Mouse (Mus musculus): ENCODE measurements around the gene Slco2b1. TPM values are rescaled to one million over a fixed set of nuclear protein-coding genes. Genes with fewer than 3 reads are reported as not detected.
A peak's percentile ranks its signal among the peaks of the same experiment; 100 is the strongest.

The Slco2b1 gene
- polyA plus RNA-seq, 1 experiment from 2014 or later = 3.7 TPM

- Histone ChIP-seq H3K27me3 (ENCODE audit: control insufficient read depth, insufficient read depth, low read length) (0 out of 2 replicates have a peak, but pooled peaks cover 6% of the 10 kb centered on the region), H3K27ac (ENCODE audit: low read length) (no peak overlapping the region), H3K4me1 (ENCODE audit: control insufficient read depth, insufficient read depth, low read length) (peaks cover 11% of the 10 kb centered on the region), H3K9me3 (replicated peaks; ENCODE audit: control insufficient read depth, low read length) (no peaks in the 10 kb centered on the region), H3K4me3 (ENCODE audit: low read length) (no peak overlapping the region), H3K4me2 (ENCODE audit: low read depth, low read length) (no peak overlapping the region), H3K9ac (ENCODE audit: low read length) (no peak overlapping the region), H3K36me3 (ENCODE audit: control insufficient read depth, insufficient read depth) (no peaks in the 10 kb centered on the region)
- ATAC-seq (replicated peaks; ENCODE audit: extremely low read depth, insufficient read depth, low FRiP score) = no peak
- 52% methylated on average over 4 of the region's 4 CpGs for WGBS
Measured at GRCm38 (mm10) chr7:99684086-99684485, 27.1 kb downstream of the Slco2b1 start.

DNA sequence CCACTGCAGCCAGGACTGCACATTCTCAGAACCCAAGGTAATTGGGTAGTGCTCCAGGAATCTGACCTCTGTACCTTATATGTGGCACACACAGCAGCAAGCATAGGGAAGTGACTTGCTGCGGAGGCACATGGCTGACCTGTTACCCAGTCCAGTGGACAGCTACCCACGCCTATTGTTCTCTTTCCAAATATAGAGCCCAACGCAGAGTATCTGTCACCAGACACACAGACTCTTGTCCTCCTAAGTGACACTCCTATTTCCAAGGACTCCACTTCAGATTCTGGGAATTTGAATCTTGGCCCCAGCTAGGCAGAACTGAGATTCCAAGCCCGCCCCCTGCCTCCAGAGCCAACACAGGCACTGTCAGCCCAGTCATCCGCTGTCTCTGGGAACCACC is 30.4 kb downstream of the Slco2b1 start:
- no peaks in the 10 kb centered on the region for H3K36me3 ChIP-seq (ENCODE audit: control insufficient read depth, insufficient read depth)
- 43% methylated on average over 5 of the region's 5 CpGs for WGBS
- 0 out of 2 replicates have a peak, but pooled peaks cover 2% of the 10 kb centered on the region for H3K27me3 ChIP-seq (ENCODE audit: control insufficient read depth, insufficient read depth, low read length)
- peak overlapping the region; percentile 29; the same call in 1 of the 2 replicates for H3K27ac ChIP-seq (ENCODE audit: low read length)
- no peak overlapping the region for H3K9ac ChIP-seq (ENCODE audit: low read length)
- ATAC-seq (replicated peaks; ENCODE audit: extremely low read depth, insufficient read depth, low FRiP score) = peak; percentile 86
- H3K4me3 ChIP-seq (ENCODE audit: low read length) = no peak overlapping the region
- H3K4me1 ChIP-seq (ENCODE audit: control insufficient read depth, insufficient read depth, low read length) = peaks cover 11% of the 10 kb centered on the region
- H3K4me2 ChIP-seq (ENCODE audit: low read depth, low read length) = no peak overlapping the region; the same call in 1 of the 2 replicates
- H3K9me3 ChIP-seq (replicated peaks; ENCODE audit: control insufficient read depth, low read length) = no peaks in the 10 kb centered on the region

DNA sequence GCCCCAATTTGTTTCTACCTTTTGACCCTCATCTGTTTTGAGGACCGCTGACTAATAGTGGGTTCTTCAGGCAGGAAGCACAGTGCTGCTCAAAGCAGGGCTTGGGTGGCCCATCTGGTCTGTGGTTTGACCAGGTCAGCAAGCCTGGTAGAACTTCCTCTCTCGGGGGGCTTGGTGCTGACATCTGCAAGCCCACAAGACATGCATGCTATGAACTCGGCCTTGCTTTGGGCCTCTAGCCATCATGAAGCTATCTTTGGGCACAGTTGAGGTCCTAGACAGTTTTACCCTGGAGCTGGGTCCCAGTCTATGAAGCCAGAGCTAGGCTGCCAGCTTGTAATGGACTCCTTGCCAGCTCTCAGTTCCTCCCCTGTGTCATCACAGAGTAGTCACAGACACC is 36.2 kb downstream of the Slco2b1 start:
- Histone ChIP-seq H3K9me3 (replicated peaks; ENCODE audit: control insufficient read depth, low read length) (no peaks in the 10 kb centered on the region), H3K4me3 (ENCODE audit: low read length) (no peak overlapping the region)
- WGBS = 72% methylated on average over 3 of the region's 3 CpGs

DNA sequence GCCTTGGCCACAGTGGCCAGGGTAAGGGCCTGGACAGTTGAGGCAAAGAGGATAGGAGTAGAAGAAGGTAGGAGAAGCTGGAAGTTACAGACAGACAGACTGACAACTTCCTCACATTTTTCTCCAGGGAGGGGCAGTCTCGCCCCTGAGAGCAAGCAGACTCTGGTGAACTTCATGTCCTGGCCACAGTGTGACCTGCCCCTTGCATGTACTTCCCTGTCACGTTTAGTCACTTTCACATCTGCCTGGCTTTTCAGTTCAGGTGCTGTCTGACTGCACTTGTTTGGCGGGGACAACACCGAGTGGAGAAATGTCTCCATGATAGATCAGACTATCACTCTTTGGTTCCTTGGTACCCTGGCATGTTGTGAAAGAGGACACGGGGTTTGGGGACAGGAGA is 36.9 kb downstream of the Slco2b1 start:
- no peak overlapping the region for H3K4me3 ChIP-seq (ENCODE audit: low read length)
- no peak overlapping the region for H3K9ac ChIP-seq (ENCODE audit: low read length)
- no peaks in the 10 kb centered on the region for H3K36me3 ChIP-seq (ENCODE audit: control insufficient read depth, insufficient read depth)
- no peak overlapping the region for H3K4me2 ChIP-seq (ENCODE audit: low read depth, low read length)
- ATAC-seq (replicated peaks; ENCODE audit: extremely low read depth, insufficient read depth, low FRiP score) = no peak
- no peaks in the 10 kb centered on the region for H3K4me1 ChIP-seq (ENCODE audit: control insufficient read depth, insufficient read depth, low read length)
- no peaks in the 10 kb centered on the region for H3K27me3 ChIP-seq (ENCODE audit: control insufficient read depth, insufficient read depth, low read length)
- no peaks in the 10 kb centered on the region for H3K9me3 ChIP-seq (replicated peaks; ENCODE audit: control insufficient read depth, low read length)
- H3K27ac ChIP-seq (ENCODE audit: low read length) = no peak overlapping the region
- 70% methylated on average over 5 of the region's 5 CpGs for WGBS

More for the DNA sequence above, 36.2 kb downstream of the Slco2b1 start:
- no peak overlapping the region for H3K27ac ChIP-seq (ENCODE audit: low read length)
- no peaks in the 10 kb centered on the region for H3K36me3 ChIP-seq (ENCODE audit: control insufficient read depth, insufficient read depth)
- ATAC-seq (replicated peaks; ENCODE audit: extremely low read depth, insufficient read depth, low FRiP score) = no peak
- no peaks in the 10 kb centered on the region for H3K27me3 ChIP-seq (ENCODE audit: control insufficient read depth, insufficient read depth, low read length)
- no peak overlapping the region for H3K9ac ChIP-seq (ENCODE audit: low read length)
- no peak overlapping the region for H3K4me2 ChIP-seq (ENCODE audit: low read depth, low read length)
- no peaks in the 10 kb centered on the region for H3K4me1 ChIP-seq (ENCODE audit: control insufficient read depth, insufficient read depth, low read length)

GRCm38 (mm10) chr7:99673188-99673587 is 38.0 kb downstream of the Slco2b1 start:
- ATAC-seq (replicated peaks; ENCODE audit: extremely low read depth, insufficient read depth, low FRiP score) = no peak
- Histone ChIP-seq H3K4me1 (ENCODE audit: control insufficient read depth, insufficient read depth, low read length) (no peaks in the 10 kb centered on the region), H3K27me3 (ENCODE audit: control insufficient read depth, insufficient read depth, low read length) (0 out of 2 replicates have a peak, but pooled peaks cover 3% of the 10 kb centered on the region), H3K9me3 (replicated peaks; ENCODE audit: control insufficient read depth, low read length) (no peaks in the 10 kb centered on the region), H3K36me3 (ENCODE audit: control insufficient read depth, insufficient read depth) (no peaks in the 10 kb centered on the region), H3K27ac (ENCODE audit: low read length) (no peak overlapping the region), H3K4me3 (ENCODE audit: low read length) (no peak overlapping the region), H3K9ac (ENCODE audit: low read length) (no peak overlapping the region), H3K4me2 (ENCODE audit: low read depth, low read length) (no peak overlapping the region)
- WGBS = 70% methylated on average over 8 of the region's 8 CpGs

GRCm38 (mm10) chr7:99671544-99672435 is 39.4 kb downstream of the Slco2b1 start:
- H3K4me2 ChIP-seq (ENCODE audit: low read depth, low read length) = no peak overlapping the region
- no peaks in the 10 kb centered on the region for H3K4me1 ChIP-seq (ENCODE audit: control insufficient read depth, insufficient read depth, low read length)
- H3K36me3 ChIP-seq (ENCODE audit: control insufficient read depth, insufficient read depth) = no peaks in the 10 kb centered on the region
- 0 out of 2 replicates have a peak, but pooled peaks cover 4% of the 10 kb centered on the region for H3K27me3 ChIP-seq (ENCODE audit: control insufficient read depth, insufficient read depth, low read length)
- H3K9me3 ChIP-seq (replicated peaks; ENCODE audit: control insufficient read depth, low read length) = no peaks in the 10 kb centered on the region
- no peak overlapping the region for H3K27ac ChIP-seq (ENCODE audit: low read length)
- H3K4me3 ChIP-seq (ENCODE audit: low read length) = no peak overlapping the region
- 53% methylated on average over 9 of the region's 9 CpGs for WGBS
- H3K9ac ChIP-seq (ENCODE audit: low read length) = no peak overlapping the region
- no peak for ATAC-seq (replicated peaks; ENCODE audit: extremely low read depth, insufficient read depth, low FRiP score)

DNA sequence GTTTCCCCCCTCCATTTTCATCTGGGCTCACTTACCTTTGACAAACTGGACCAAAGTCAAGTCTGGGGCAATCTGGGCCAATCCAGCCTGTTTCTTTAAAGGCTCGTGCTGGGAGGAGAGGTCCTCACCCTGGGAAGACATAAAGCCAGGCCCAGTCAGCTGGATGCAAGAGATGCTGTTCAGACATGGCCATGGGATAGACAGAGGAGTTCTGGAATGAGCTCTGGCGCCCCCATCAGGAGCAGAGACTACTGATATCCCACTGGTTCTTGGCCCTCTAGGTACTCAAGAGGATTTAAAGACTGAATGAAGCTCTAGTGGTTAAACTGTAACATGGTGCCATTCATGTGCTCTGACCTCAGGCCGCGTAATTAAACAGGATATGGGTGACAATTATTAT is 40.2 kb downstream of the Slco2b1 start:
- Histone ChIP-seq H3K4me3 (ENCODE audit: low read length) (no peak overlapping the region), H3K4me1 (ENCODE audit: control insufficient read depth, insufficient read depth, low read length) (no peaks in the 10 kb centered on the region), H3K4me2 (ENCODE audit: low read depth, low read length) (no peak overlapping the region), H3K9ac (ENCODE audit: low read length) (no peak overlapping the region), H3K9me3 (replicated peaks; ENCODE audit: control insufficient read depth, low read length) (no peaks in the 10 kb centered on the region), H3K27ac (ENCODE audit: low read length) (no peak overlapping the region), H3K36me3 (ENCODE audit: control insufficient read depth, insufficient read depth) (no peaks in the 10 kb centered on the region), H3K27me3 (ENCODE audit: control insufficient read depth, insufficient read depth, low read length) (0 out of 2 replicates have a peak, but pooled peaks cover 5% of the 10 kb centered on the region)
- 80% methylated on average over 4 of the region's 4 CpGs for WGBS
- no peak for ATAC-seq (replicated peaks; ENCODE audit: extremely low read depth, insufficient read depth, low FRiP score)

DNA sequence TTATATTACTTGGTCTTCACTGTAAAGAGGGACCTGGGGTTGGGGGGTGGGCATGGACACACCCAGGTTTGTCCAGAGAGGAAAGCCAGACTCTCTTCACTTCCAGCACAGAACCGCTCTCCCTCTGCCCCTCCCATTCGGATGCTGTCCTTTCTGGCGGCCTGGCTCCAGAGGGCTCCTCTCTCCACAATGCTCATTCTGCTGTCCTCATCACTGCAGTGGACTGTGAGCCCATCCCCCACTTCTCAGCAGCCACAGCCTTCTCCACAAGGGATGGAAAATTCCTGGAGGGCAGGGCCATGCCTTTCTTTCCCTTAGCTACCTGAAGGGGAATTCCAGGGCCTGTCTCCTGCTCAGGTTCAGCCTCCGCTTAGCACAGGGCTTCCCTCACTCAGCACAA is 42.3 kb downstream of the Slco2b1 start:
- H3K9me3 ChIP-seq (replicated peaks; ENCODE audit: control insufficient read depth, low read length) = no peaks in the 10 kb centered on the region
- H3K4me1 ChIP-seq (ENCODE audit: control insufficient read depth, insufficient read depth, low read length) = peaks cover 12% of the 10 kb centered on the region
- 32% methylated on average over 4 of the region's 4 CpGs for WGBS
- no peak overlapping the region for H3K9ac ChIP-seq (ENCODE audit: low read length)
- ATAC-seq (replicated peaks; ENCODE audit: extremely low read depth, insufficient read depth, low FRiP score) = peak; percentile 35; the same call in 1 of the 2 replicates
- no peaks in the 10 kb centered on the region for H3K36me3 ChIP-seq (ENCODE audit: control insufficient read depth, insufficient read depth)
- H3K4me3 ChIP-seq (ENCODE audit: low read length) = no peak overlapping the region
- no peak overlapping the region for H3K27ac ChIP-seq (ENCODE audit: low read length)
- H3K4me2 ChIP-seq (ENCODE audit: low read depth, low read length) = no peak overlapping the region
- 0 out of 2 replicates have a peak, but pooled peaks cover 5% of the 10 kb centered on the region for H3K27me3 ChIP-seq (ENCODE audit: control insufficient read depth, insufficient read depth, low read length)

GRCm38 (mm10) chr7:99667096-99667495 is 44.0 kb downstream of the Slco2b1 start:
- no peak overlapping the region for H3K4me2 ChIP-seq (ENCODE audit: low read depth, low read length)
- 87% methylated on average over 16 of the region's 16 CpGs for WGBS

More at GRCm38 (mm10) chr7:99667096-99667495, 44.0 kb downstream of the Slco2b1 start:
- Histone ChIP-seq H3K9me3 (replicated peaks; ENCODE audit: control insufficient read depth, low read length) (no peaks in the 10 kb centered on the region), H3K36me3 (ENCODE audit: control insufficient read depth, insufficient read depth) (no peaks in the 10 kb centered on the region), H3K4me3 (ENCODE audit: low read length) (no peak overlapping the region), H3K4me1 (ENCODE audit: control insufficient read depth, insufficient read depth, low read length) (peaks cover 14% of the 10 kb centered on the region), H3K27ac (ENCODE audit: low read length) (no peak overlapping the region), H3K9ac (ENCODE audit: low read length) (no peak overlapping the region), H3K27me3 (ENCODE audit: control insufficient read depth, insufficient read depth, low read length) (0 out of 2 replicates have a peak, but pooled peaks cover 7% of the 10 kb centered on the region)
- ATAC-seq (replicated peaks; ENCODE audit: extremely low read depth, insufficient read depth, low FRiP score) = no peak

Data from heart, embryonic 16.5 days (tissue).